Mouse (Mus musculus): ENCODE measurements around the gene Ntng2.

Gene Ntng2

DNA sequence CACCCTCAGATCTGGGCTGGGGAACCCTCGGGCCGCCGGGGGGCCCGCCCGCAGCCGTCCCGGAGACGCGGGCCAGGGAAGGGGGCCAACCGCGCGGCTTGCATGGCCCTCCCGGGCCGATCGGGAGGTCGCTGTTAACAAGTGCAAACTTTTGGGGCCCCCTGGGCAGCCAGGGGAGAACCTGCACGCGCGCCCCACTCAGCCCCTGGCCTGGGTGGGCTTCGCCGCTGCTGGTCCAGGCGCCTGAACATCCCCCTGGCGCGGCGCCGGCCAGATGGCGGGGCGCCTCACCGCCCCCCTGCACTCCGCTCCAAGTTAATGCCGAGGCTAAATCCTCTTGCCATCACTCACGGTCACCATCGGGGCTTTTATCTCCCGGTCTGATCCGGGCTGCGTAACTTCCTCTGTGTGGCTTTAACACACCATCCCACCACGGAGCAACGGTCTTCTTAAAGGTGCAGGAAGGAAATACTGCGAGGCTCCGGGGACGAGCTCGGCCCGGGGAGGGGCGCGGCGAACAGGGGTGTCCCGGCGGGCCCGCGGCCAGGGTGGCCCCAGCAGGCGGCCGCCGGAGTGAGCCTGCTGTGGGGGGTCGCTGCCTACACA, at the start of gene Ntng2:
Gene Ntng2 (minus strand): TSS at position 407 of the 606 bp plus-strand sequence.
- DNase-seq (ENCODE audit: low spot score in 2 of 2): peak; percentile 43 to 45

DNA sequence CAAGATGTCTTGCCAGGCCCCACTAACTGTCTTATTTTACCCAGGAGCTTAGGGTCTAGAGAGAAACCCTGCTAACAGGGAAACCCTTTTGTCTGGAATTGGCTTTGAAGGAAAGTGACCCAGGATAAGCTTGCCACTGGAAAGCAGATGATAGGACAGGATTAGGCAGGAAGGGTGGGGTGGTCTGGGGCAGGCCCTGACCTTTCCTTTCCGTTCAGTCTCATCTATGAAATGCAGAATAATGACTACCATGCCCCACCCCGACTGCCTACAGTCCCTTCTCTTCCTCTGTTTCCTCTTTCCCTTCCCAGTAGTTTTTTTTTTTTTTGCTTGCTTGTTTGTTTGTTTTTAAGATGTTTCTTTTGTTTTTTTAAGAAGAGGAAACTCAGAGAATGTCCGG, 42.8 kb upstream of the Ntng2 start:
- no peak for DNase-seq (ENCODE audit: low spot score in 2 of 2)

DNA sequence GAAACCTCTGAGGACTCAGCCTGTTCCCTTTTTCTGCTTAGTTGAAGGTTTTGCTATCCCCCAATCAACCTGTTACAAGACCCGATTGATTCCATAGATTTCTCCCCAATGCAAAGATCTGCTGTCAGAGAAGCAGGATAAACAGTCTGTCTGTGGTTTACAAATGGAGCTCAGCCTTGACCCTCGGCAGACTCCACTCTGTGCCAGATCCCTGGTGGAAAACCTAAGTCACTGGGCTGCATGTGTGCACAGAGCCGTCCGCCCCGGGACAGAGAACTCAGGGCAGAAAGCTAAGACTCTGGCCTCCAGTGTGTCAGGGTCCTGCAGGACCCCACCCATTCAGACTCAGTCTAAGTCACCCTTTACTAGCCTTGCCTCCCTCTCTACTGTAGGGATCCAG, 34.8 kb upstream of the Ntng2 start:
- no peak for DNase-seq (ENCODE audit: low spot score in 2 of 2)

DNA sequence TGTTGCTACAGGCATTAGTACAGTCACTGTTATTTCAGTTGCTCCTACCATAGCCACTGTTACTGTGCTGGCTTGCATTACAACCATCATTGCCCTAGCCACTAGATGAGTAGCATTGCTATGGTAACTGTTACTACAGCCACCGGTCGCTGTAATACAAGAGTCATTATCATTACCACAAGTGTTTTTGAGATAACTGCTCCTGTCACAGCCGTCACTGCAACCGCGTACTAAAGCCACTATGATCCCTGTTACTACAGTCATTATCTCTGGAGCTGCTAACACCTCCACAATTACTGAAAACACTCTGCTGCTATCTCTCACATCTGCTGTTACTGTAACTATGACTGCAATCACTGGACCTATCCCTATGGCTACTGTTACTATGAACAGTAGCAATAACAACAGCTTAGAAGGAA, 24.9 kb upstream of the Ntng2 start:
- no peak for DNase-seq (ENCODE audit: low spot score in 2 of 2)

DNA sequence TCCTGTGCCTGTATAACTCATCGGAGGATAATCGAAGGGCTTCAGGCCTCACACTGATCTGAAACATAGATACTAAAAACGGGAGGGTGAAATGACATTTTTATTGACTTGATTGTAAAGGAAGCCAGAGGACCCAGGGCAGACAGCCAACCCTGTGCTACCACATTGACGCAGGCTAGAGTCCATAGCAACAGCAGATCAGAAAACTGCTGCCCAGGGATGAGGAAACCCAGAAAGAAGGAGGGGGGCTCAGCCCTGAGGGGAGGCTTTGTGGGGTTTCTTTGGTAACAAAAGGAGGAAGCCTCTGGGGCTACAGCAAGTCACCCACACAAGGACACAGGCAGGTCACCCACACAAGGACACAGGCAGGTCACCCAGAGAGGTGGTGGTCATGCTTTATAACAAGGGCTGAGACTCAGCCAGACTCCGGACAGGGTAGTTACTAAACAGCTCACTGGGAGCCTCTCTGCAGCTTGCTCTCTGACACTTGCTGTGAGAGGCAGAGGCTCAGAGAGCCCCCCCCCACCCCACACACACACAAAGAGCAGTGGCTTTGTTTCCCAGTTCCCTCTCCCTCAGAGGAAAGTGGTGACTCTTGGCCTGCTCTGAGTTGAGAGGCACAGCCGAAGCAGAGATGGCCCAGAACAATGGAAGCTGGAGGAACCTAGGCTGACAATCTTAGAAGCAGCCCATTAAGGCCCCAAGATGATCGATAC, 19.2 kb upstream of the Ntng2 start:
- DNase-seq (ENCODE audit: low spot score in 2 of 2): no peak

DNA sequence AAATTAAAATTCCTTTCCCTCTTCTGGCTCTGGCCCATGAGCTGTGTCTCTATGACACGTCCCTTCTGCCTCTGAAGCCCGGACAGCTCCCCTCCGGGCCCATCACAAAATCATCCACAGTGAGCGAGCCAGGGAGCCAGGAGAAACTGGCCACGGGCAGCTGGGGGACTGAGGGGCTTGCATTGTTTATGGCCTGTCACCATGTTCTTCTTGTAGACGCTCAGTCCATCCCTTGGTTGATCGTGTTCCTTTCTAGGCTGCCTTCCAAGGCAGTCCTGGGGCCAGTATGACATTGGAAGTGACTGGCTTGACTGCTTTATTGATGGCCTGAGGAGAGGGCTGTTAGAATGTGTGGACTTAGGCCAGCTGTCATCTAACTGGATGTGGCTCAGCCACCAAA, 18.3 kb upstream of the Ntng2 start:
- DNase-seq (ENCODE audit: low spot score in 2 of 2): no peak

DNA sequence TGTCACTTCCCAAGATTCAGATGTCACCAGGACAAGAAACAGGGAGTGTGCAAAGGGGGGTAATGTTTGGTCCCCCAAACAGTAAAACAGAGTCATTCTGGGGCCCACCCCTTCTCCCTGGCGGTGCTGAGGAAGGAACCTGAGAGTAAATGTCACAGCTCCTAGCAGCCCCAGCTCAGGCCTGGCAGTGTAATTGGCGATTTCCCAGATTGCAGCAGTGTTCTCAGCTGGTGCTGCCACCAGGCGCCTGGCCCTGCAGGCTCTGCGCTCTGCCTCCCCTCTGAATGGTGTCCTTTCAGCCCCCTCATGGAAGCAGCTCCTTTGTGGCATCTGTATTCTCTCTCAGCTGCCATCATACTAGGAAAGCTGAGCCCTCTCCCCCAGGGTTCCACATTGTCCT, 14.0 kb upstream of the Ntng2 start:
- no peak for DNase-seq (ENCODE audit: low spot score in 2 of 2)

DNA sequence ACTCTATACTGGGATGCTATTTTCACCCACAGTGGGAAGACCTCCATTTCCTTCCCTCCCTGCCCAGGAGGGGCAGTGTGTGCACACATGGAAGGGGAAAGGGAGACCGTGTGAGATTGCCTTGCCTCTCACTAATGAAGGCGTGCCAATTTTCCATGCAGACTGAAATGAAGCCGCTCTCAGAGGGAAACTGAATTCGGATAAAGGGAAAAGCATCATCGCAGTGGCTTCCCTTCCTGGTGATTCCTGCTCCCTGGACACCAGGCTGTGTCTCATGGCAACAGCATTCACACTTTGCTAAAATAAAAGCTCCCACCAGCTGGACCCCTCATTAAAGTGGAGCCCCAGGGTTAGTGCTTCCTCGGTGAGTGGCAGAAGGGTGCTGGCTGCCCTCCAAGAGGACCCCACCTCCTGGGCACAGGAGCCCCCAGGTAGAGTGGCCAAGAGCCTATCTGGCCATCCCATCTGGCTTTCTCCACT, 9.7 kb upstream of the Ntng2 start:
- DNase-seq (ENCODE audit: low spot score in 2 of 2): no peak

DNA sequence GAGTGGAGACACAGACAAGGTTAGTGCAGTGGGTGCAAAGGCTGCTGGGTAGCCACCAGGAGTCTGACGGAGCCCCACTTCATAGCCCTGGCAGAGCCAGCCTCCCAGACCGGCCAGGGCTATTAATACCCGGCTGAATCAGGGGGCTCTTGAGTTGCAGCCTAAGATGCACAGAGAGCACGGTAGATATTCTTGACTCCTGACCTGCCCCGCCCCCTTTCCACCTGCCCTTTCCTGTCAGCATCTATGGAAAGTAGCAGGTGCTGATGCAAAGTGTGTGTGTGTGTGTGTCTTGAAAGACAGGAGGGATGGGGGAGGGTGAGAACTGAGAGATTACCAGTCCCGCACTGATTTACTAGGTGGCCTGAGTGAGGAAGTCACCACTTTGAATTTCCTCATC, 8.3 kb upstream of the Ntng2 start:
- no peak for DNase-seq (ENCODE audit: low spot score in 2 of 2)

DNA sequence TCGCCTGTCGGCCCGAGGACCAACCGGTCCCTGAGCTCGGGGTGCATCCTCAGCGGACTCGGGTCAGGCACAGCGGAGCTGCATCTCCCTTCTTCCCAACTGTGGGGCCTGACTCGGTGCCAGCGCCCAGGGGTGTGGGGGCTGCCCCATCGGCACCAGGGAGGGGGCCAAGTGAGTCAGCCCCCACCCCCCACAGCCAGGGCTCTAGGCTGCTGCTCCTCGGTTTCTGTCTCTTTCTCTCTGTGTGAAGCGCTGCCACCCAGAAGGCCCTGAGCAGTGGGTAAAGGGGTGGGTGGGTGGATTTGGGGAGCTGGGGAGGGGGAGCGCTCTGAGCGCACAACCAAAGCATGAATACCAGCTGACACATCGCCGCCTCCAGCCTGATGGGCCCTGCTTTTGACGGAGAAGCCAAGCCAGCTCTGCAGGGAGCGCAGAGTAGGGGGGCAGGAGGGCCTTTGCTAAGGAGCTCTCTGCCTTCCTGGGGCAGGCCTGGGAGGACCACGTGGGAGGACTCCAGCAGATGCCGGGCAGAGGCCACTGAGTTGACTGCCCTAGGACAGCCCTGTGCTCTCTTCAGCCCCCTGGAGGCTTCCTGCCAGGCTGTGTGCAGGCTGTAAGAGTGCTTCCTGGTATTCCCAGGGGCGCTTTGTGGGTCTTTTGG, 530 bp upstream of the Ntng2 start:
- DNase-seq (ENCODE audit: low spot score in 2 of 2): peak in 1 of 2 experiments; percentile 29

DNA sequence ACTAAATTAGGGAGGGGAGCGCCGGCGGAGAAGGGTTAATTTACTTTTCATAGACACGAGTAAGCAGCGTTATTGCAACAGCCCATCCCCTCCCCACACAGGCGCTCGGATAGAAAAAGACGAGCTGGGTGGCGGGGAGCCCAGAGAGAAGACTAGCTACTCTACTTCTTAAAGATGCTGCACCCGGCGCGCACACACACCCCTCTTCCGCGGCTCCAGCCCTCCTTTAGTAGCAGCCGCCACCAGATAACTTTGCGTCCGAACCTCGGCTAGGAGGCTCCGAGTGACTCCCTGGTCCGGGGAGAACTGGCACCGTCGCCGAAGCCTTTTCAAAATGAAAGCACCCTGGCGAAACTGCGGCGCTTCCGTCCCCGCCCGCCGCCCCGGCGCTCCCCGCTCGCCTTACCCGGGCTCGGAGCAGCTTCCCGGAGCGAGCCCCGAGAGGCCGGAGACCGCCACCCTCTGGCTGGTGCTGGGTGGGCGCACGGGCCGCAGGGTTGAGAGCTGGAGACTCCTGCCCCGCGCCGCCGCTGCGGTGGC, 676 bp downstream of the Ntng2 start:
- DNase-seq (ENCODE audit: low spot score in 2 of 2): peak; percentile 26 to 61

DNA sequence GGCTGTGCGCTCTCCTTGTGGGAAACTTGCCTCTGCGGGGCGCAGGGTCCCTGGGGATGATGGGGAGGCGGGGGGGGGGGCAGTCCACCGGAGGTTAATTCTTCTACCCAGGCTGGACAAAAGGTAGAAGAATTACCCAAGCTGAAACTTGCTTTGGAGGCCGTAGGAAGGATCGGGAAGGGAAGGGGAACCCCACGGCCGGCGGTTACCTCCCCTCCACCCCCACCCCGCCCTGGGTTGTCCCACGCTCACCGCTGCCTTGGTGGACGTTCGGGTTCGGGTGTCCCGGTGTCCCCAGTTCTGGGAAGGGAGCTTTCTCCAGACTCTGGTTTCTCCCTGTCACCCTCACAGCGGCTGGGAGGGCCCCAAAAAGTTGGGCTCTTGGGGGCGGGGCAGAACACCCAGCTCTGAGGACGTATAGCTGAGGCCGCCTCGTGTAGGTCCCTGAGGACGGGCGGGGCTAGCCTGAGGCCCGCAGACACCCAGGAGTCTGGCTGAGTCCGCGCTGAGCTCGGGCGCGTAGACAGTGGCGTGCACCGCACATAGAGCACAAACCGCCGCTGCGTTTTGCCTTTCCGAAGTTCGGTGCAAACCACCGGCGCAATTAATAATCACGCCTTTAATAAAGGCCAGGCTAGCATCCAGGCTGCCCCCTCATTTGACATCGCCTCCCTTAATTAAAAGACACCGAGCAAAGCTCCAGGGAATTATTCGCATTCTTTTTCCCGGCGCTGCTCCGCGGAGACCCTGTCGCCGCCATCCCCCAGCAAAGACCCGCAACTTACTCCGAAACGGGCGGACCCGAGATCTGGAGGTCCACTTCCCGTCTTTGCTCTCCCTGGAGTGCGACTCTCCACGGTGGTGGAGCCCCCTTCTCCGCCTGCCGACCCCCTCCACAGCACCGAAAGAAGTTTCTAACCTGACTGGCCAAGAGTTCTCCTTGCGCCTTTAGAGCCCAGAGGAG, 1.4 kb downstream of the Ntng2 start:
- DNase-seq (ENCODE audit: low spot score in 2 of 2): peak in 1 of 2 experiments; percentile 39

DNA sequence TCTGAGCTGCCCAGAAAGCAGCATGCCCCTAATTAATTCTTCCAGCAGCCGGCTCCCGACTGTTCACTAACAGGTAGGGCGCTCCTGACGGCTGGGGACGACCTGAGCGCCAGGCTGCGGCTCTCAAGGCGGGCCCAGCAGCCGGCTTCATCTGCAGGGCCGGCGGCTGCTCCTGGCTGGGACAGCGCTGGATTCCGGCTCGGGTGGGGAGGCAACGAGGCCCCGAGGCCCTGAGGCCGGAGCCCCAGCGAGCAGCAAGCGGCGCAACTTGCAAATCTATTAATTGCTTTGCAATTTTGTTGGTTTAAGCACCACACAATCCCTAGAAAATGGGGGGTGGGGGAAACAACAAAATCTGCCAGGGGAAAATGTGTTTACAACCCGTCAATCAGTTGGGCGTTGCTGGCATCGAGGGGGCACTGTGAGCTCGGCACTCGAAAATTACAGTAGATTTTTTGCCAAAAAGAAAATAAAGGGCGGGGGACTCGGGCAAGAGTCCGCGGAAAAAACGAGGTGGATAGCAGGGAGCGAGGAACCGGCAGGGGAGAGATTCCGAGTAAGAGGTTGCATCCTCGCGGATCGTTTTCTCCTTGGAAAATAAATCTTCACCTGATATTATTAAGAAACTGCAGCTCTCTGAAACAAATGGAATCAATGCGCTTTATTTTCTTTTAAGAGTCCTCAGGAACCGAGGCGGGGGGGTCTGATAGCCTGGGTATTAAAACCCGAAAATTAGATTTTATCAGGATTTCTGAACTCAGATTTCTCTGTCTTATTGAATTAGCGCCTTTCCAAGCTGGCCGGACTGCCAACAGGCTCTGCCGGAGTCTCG, 2.3 kb downstream of the Ntng2 start:
- DNase-seq (ENCODE audit: low spot score in 2 of 2): no peak

DNA sequence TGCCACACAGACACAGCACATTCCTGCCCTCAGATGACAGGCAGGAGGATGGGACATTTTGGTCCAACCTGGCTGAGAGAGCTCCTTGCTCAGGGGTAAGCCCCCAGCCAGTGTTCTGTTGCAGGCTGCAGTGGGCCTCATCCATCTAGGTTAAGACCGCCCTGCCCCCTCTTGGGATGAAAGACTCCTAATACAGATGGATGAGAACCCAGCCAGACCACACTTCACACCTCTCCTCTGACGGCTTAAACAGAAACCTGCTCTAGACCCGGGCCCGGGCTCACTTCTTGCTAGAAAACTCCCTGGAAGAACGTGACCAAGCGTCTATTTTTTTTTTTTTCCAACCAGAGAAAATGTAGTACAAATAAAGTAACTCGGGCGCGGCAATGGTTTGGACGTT, 3.0 kb downstream of the Ntng2 start:
- no peak for DNase-seq (ENCODE audit: low spot score in 2 of 2)

DNA sequence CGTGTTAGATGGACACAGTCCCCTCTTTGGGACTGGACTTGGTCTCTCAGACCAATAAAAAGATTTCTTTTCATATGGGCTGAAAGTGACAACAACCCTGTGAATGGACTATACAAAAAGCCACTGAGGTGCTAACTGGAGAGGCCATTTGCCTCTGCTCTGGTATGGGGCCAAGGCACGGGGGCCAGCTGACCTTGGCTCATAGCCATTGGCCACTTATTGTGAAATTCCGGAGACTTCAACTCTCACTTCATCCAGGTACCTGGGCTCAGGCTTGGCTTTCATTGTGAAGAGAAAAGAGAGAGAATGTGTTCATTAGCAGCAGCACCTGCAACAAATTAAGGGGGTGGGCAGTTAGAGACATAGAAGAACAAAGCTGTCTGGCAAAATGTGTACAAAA, 4.3 kb downstream of the Ntng2 start:
- DNase-seq (ENCODE audit: low spot score in 2 of 2): no peak

DNA sequence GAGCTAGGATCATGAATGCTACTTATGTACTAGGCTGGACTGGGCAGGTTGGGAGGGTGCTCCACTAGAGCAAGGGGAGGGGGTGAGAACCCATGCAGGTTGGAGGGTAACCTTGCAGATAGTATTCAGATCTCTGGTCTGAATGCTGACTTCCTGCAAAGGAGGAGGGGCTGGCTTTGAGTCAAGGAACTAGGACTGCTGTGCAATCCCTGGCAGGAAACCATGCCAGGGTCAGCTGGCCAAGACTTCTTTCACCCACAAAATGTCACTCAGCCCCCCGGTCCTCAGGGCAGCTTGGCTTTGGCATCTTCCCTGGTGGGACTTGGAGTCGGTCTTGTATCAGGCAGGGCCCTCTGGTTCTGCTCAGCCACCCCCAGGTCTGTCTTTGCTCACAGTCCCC, 5.4 kb downstream of the Ntng2 start:
- no peak for DNase-seq (ENCODE audit: low spot score in 2 of 2)

DNA sequence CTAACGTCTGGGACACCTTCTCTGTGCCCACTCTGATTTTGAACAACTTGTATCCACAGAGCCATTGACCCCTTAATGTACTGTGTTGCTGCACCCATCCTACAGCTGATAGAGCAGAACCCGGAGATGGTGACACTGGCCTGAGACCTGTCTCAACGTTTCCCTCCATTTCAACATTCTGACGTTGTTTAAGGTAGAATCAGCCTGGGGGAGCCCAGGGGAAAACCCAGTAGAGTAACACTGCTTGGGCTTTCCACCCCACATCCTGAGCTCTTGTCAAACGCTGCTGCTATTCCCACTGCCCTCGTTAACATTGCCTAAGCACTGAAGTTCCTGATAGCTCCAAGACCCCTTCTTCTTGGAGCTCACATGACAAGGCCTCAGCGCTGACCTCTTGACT, 5.9 kb downstream of the Ntng2 start:
- DNase-seq (ENCODE audit: low spot score in 2 of 2): no peak

DNA sequence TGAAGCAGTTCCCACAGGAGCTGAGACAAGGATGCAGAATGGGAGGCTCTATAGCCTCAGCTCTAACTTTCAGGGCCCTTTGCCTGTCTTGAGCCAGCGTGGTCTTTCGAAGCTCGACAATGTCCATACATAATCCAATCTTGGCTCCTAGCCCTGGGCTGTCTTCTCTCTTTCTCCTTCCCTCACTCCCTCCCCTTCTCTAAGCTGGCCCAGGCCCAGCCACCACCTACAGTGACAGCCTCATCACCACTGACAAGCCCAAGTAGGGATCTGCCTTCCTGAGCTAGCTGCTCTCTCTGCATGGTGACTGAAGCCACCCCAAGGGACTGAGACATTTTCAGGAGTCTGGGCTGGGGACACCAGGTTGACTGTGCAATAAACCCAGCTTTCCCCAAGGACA, 6.5 kb downstream of the Ntng2 start:
- no peak for DNase-seq (ENCODE audit: low spot score in 2 of 2)

DNA sequence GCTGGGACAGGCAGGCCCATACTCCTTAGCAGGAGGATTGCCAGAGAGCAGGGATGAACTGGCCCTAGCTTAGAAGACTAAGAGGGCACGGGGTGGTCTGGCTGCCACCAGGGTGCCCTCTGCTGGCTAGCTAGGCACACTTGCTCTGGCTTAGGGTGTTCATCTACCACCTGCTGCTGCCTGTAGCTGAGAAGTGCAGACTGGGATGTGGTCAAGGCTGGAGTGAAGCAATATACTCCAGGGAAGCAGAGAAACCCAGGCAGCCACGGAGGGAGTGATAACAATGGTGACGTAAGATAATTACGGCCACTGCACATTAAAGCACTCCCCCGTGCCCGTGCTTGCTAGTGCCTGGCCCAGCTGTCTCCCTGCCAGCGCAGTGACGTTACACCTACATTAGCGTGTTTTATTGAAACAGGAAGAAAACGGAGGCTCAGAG, 7.4 kb downstream of the Ntng2 start:
- no peak for DNase-seq (ENCODE audit: low spot score in 2 of 2)

DNA sequence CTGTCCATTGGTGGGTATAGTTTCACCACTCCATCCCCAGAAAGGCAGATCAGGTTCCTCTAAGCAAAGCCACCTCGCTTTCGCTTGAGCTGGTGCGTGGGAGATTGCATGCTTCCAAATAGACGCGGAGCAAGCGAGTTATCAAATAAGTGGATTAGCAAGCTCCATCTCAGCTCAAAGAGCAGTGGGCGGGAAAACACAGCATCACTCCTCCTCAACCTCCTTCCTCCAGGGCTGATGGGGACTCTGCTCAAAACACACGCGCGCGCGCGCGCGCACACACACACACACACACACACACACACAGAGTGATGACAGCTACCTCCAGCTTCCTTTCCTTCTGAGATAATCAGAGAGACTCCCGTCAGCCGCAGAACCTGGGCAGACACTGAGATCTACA, 13.5 kb downstream of the Ntng2 start:
- DNase-seq (ENCODE audit: low spot score in 2 of 2): no peak

DNA sequence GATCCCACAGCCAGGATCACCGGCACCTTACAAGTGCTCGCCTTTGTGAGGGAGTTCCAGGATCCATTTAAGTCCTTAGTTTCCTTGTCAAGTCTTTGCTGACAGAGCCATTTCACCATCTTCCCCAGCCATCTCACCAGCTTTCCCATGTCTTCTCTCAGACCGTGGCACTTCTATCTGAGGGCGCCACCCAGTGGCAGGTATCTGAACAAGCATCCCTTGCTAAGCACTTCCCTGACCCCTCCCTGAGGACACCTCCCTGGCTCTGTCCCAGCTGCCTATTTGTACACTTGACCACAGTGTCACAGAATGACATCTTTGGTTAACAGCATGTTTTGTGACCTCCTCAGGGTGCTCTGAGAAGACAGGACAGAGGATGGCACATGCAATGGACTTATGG, 15.2 kb downstream of the Ntng2 start:
- peak in 1 of 2 experiments; percentile 39 for DNase-seq (ENCODE audit: low spot score in 2 of 2)
